Mouse (Mus musculus): ENCODE results near the gene Ago4.

Ago4 gene

DNA sequence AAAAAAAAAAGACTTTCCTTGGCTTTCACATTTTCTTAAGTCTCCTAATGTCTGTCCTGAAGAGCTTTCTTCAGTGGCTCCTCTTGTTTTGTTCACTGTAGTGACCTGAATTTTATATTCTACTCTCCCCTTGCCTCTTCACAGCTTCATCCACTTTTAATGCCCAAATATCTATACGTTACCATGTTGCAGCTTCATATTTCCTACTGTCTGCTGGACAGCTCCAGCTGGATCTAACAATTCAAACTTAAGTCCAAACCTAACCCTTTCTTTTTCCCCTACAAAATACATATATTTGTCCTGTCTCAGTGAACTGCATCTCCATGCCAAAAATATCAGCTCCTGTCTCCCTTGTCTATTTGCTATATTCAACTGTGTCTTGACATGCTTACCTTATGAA is 63.9 kb downstream of the Ago4 start:
- CTCF ChIA-PET: interaction anchor here (0.6 kb wide), 1 partner anchor 40 kb away, joined by 3 read pairs; the partner anchor contains the start of gene Ago3

- CTCF ChIA-PET: interaction anchor here (0.6 kb wide), 1 partner anchor 39 kb away, joined by 3 read pairs; the partner anchor contains the start of gene Ago3
These were observed 64.3 kb downstream of the Ago4 start for GRCm38 (mm10) chr4:126468925-126469324.

GRCm38 (mm10) chr4:126468285-126468901 is 64.9 kb downstream of the Ago4 start, which contains the start of gene Ago1:
TSS of gene Ago1 (minus strand) at chr4:126468583.
- CTCF ChIA-PET: interaction anchor here (0.7 kb wide), 1 partner anchor 1858 kb away, joined by 5 read pairs; the partner anchor contains the start of gene 3100002H09Rik

DNA sequence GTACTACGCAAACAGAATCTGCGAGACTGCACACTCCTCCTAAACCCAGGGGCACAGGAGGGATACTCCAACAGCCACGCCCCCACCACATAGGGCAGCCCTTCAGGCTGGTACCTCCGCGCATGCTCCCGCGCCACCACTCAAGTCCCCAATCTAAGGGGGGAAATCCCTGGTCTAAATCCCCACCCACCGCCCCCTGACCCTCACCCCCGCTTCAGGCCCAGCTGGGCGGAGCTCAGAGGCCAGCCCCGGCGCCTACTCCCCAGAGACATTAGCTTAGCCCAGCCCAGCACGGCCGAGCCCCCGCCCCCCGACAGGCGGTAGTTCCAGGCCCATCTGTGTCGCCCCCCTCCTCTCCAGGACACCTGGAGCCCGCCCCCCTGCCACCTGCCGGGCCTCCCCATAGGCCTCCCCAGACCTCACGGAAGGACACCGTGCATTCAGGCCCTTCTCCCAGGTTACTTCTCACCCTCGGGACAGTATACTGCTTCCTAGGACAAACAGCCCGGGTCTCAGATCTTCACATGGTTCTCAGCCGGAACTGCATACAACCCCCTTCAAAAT is 65.5 kb downstream of the Ago4 start:
- CTCF ChIA-PET: interaction anchor here (0.7 to 0.8 kb wide), 2 partner anchors 1606 to 1857 kb away, joined by 4 to 5 read pairs; partner anchors contain the start of genes 3100002H09Rik and Maneal

- CTCF ChIA-PET: no interaction called here
These were observed 67.0 kb downstream of the Ago4 start for GRCm38 (mm10) chr4:126466251-126466750.

- CTCF ChIA-PET: no interaction called here
These were observed 67.4 kb downstream of the Ago4 start for GRCm38 (mm10) chr4:126465843-126466242.

DNA sequence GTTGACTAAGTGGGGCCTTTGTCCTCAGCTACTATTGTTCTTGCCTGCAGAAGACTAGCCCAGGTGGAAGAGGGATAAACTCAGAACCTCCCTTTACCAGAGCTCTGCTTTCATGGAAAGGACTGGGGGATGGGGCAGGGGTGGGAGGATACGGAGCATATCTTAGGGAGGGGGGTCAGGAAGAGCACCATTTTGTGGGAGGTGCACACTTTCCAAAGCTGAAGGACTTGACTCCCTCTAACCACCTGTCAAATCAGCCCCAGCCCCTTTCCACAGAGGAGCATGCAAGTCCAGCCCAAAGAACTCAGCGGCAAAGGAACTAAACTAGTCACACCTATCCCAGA is 68.4 kb downstream of the Ago4 start:
- CTCF ChIA-PET: interaction anchor here (0.6 kb wide), 1 partner anchor 18 kb away, joined by 3 read pairs; no protein-coding TSS in a partner anchor

DNA sequence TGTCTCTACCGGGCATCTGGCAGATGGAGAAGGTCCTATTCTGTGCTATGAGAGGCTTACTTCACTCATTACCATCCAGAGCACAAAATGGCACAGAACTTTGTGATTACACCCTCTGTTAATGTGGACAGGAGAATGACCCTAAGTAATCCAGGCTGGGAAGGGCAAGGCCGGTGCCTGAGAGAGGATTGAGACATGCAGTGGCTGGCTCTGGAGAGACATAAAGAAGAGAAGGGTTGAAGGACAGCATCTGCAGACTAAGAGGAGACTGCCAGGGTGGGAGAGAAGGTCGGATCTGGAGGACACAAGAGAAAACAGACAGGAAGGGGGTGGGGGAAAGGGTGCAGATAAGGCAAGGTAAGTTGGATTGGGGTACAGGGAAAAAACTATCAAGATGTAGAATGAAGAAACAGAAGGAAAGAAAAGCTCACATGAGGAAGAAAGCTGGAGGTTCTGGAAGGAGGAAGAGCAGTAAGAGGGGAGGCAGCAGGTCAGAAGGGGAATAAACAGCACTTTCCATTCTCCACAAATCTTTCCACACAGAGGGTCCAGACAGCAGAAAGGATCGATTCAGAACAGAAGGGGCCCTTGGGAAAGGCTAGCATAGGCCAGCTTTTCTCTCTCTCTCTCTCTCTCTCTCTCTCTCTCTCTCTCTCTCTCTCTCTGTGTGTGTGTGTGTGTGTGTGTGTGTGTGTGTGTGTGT is 68.9 kb downstream of the Ago4 start:
- CTCF ChIA-PET: interaction anchor here (0.6 kb wide), 1 partner anchor 17 kb away, joined by 3 read pairs; no protein-coding TSS in a partner anchor

GRCm38 (mm10) chr4:126455441-126455840 is 77.8 kb downstream of the Ago4 start:
- CTCF ChIA-PET: no interaction called here

GRCm38 (mm10) chr4:126454547-126455254 is 78.6 kb downstream of the Ago4 start:
- CTCF ChIA-PET: no interaction called here

GRCm38 (mm10) chr4:126450268-126450667 is 83.0 kb downstream of the Ago4 start:
- CTCF ChIA-PET: interaction anchor here (0.7 kb wide), 1 partner anchor 256 kb away, joined by 3 read pairs; no protein-coding TSS in a partner anchor

GRCm38 (mm10) chr4:126447126-126447525 is 86.1 kb downstream of the Ago4 start:
- CTCF ChIA-PET: interaction anchor here (0.5 kb wide), 1 partner anchor 17 kb away, joined by 3 read pairs; no protein-coding TSS in a partner anchor

DNA sequence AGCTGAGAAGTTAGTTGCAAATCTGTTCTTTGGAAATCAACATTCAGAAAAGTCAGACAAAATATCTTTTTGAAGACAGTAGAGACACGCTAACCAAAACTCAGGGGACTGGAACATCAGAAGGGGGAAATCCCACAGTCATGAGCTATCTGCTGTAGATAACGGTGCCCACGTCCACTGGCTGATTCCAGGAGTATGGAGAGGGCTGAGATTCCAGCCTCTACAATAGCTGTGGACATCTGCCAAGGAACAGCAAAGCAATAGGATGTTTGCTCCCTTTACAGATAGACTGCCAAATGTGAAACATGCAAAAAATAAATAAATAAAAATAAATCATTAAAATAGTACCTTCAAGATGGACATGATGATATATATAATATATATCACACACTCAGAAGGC is 88.7 kb downstream of the Ago4 start:
- CTCF ChIA-PET: interaction anchor here (0.5 kb wide), 2 partner anchors 53 to 355 kb away, joined by 3 to 4 read pairs; no protein-coding TSS in a partner anchor

All from spleen, embryonic (tissue).